Mouse (Mus musculus) stomach, embryonic 14.5 days (tissue): ENCODE measurements at regions not wholly inside any gene's neighbourhood (a gene's known extent, or its start where the extent isn't known, plus 50 kb on each side); places are given as distances from the start of the nearest gene placed in this dataset.

ENCODE experiments used
- ATAC-seq: fragments of 200-750 bp; cut with Nextera tagmentation; 2 replicates; pipeline ENCODE4 v1.8.0; 2017; ENCODE audit warnings: low read depth, moderate TSS enrichment; ENCODE audit not compliant: insufficient number of reproducible peaks, insufficient read depth, low FRiP score
- H3K27ac ChIP-seq: fragments of 300-500 bp; sonication (generic); 2 replicates; pipeline ENCODE4 v1.5.1; 2014; ENCODE audit warnings: mild to moderate bottlenecking, low read length, moderate library complexity, mixed read lengths
- H3K27me3 ChIP-seq: fragments of 300-500 bp; sonication (generic); 2 replicates; pipeline ENCODE4 v1.6.1; 2014; ENCODE audit warnings: low read length, control low read depth, mixed read lengths; ENCODE audit not compliant: control insufficient read depth, insufficient read depth
- H3K36me3 ChIP-seq: fragments of 300-500 bp; sonication (generic); 2 replicates; pipeline ENCODE4 v1.6.1; 2014; ENCODE audit warnings: mild to moderate bottlenecking, control low read depth, low read length, moderate library complexity, mixed read lengths; ENCODE audit not compliant: control insufficient read depth, insufficient read depth
- H3K4me1 ChIP-seq: fragments of 300-500 bp; sonication (generic); 2 replicates; pipeline ENCODE4 v1.6.1; 2014; ENCODE audit warnings: low read length, control low read depth, mixed read lengths; ENCODE audit not compliant: control insufficient read depth, insufficient read depth
- H3K4me2 ChIP-seq: fragments of 300-500 bp; sonication (generic); replicated peaks from 2 replicates; pipeline ENCODE4 v1.6.1; 2014; ENCODE audit warnings: low read depth, low read length, control low read depth
- H3K4me3 ChIP-seq: fragments of 300-500 bp; sonication (generic); 2 replicates; pipeline ENCODE4 v1.5.1; 2014; ENCODE audit warnings: low read depth, low read length, control low read depth
- H3K9ac ChIP-seq: fragments of 300-500 bp; sonication (generic); replicated peaks from 2 replicates; pipeline ENCODE4 v1.6.1; 2014; ENCODE audit warnings: low read depth, mild to moderate bottlenecking, control low read depth, low read length, moderate library complexity, mixed read lengths
- H3K9me3 ChIP-seq: fragments of 300-500 bp; sonication (generic); 2 replicates; pipeline ENCODE4 v1.6.1; 2016; ENCODE audit warnings: low read depth, low read length, control low read depth; ENCODE audit not compliant: control insufficient read depth
- WGBS: fragments of 180-500 bp; shearing (Covaris S2); extraction: QIAGEN DNeasy Blood & Tissue Kit; methylation state at CpG from one replicate; pipeline ENCODE4 v1.1.7; 2014; 5-methylcytosine and 5-hydroxymethylcytosine counted together

GRCm38 (mm10) chr12:112235841-112236240, 89.8 kb downstream of the Kif26a start:
- Histone ChIP-seq H3K36me3 (no peaks in the 10 kb centered on the region), H3K4me1 (peaks cover 2% of the 10 kb centered on the region; the same call in 1 of the 2 replicates), H3K27ac (no peak overlapping the region), H3K9ac (no peak overlapping the region), H3K27me3 (no peaks in the 10 kb centered on the region), H3K4me2 (no peak overlapping the region), H3K9me3 (no peaks in the 10 kb centered on the region), H3K4me3 (no peak overlapping the region)
- no peak for ATAC-seq
- WGBS, result 60% methylated on average over 4 of the region's 4 CpGs

- no peak for ATAC-seq
- Histone ChIP-seq H3K36me3 (no peaks in the 10 kb centered on the region), H3K4me3 (no peak overlapping the region), H3K27ac (no peak overlapping the region), H3K4me2 (no peak overlapping the region), H3K9me3 (no peaks in the 10 kb centered on the region), H3K4me1 (peaks cover 2% of the 10 kb centered on the region; the same call in 1 of the 2 replicates), H3K27me3 (no peaks in the 10 kb centered on the region), H3K9ac (no peak overlapping the region)
- 45% methylated on average over 13 of the region's 13 CpGs for WGBS
These were observed 91.1 kb downstream of the Kif26a start for GRCm38 (mm10) chr12:112237061-112237490.

GRCm38 (mm10) chr12:112238834-112239233, 92.8 kb downstream of the Kif26a start:
- H3K36me3 ChIP-seq, result no peaks in the 10 kb centered on the region
- no peak for ATAC-seq
- no peak overlapping the region for H3K27ac ChIP-seq
- WGBS, result 39% methylated on average over 7 of the region's 7 CpGs
- H3K4me3 ChIP-seq, result no peak overlapping the region
- H3K4me1 ChIP-seq, result peaks cover 2% of the 10 kb centered on the region; the same call in 1 of the 2 replicates
- H3K27me3 ChIP-seq, result no peaks in the 10 kb centered on the region
- H3K9ac ChIP-seq, result no peak overlapping the region
- H3K9me3 ChIP-seq, result no peaks in the 10 kb centered on the region
- no peak overlapping the region for H3K4me2 ChIP-seq

- no peaks in the 10 kb centered on the region for H3K36me3 ChIP-seq
- H3K9ac ChIP-seq, result no peak overlapping the region
- H3K9me3 ChIP-seq, result no peaks in the 10 kb centered on the region
- H3K27ac ChIP-seq, result no peak overlapping the region
- H3K27me3 ChIP-seq, result no peaks in the 10 kb centered on the region
- H3K4me3 ChIP-seq, result no peak overlapping the region
- no peak for ATAC-seq
- WGBS, result 22% methylated on average over 3 of the region's 3 CpGs
- H3K4me2 ChIP-seq, result no peak overlapping the region
- H3K4me1 ChIP-seq, result peaks cover 2% of the 10 kb centered on the region; the same call in 1 of the 2 replicates
These were observed 95.7 kb downstream of the Kif26a start for GRCm38 (mm10) chr12:112241740-112242171.

GRCm38 (mm10) chr12:112243231-112243630, 97.2 kb downstream of the Kif26a start:
- Histone ChIP-seq H3K4me1 (no peaks in the 10 kb centered on the region), H3K9ac (no peak overlapping the region), H3K4me3 (no peak overlapping the region), H3K27me3 (no peaks in the 10 kb centered on the region), H3K4me2 (no peak overlapping the region), H3K27ac (no peak overlapping the region), H3K9me3 (no peaks in the 10 kb centered on the region), H3K36me3 (no peaks in the 10 kb centered on the region)
- ATAC-seq, result no peak
- 79% methylated on average over 5 of the region's 5 CpGs for WGBS

- Histone ChIP-seq H3K27ac (no peak overlapping the region), H3K4me3 (no peak overlapping the region), H3K9ac (no peak overlapping the region), H3K9me3 (no peaks in the 10 kb centered on the region), H3K36me3 (no peaks in the 10 kb centered on the region), H3K27me3 (no peaks in the 10 kb centered on the region), H3K4me2 (no peak overlapping the region), H3K4me1 (0 out of 2 replicates have a peak, but pooled peaks cover 2% of the 10 kb centered on the region)
- WGBS, result 58% methylated on average over 8 of the region's 8 CpGs
- ATAC-seq, result no peak
These were observed 104.9 kb downstream of the Kif26a start for GRCm38 (mm10) chr12:112250894-112251293.

GRCm38 (mm10) chr12:112253461-112253860, 107.5 kb downstream of the Kif26a start:
- H3K4me1 ChIP-seq, result 0 out of 2 replicates have a peak, but pooled peaks cover 2% of the 10 kb centered on the region
- no peaks in the 10 kb centered on the region for H3K36me3 ChIP-seq
- no peaks in the 10 kb centered on the region for H3K9me3 ChIP-seq
- H3K9ac ChIP-seq, result no peak overlapping the region
- no peak overlapping the region for H3K4me3 ChIP-seq
- no peak overlapping the region for H3K4me2 ChIP-seq
- no peaks in the 10 kb centered on the region for H3K27me3 ChIP-seq
- no peak for ATAC-seq
- H3K27ac ChIP-seq, result no peak overlapping the region
- 78% methylated on average over 10 of the region's 10 CpGs for WGBS

GRCm38 (mm10) chr12:112255223-112255622, 109.2 kb downstream of the Kif26a start:
- Histone ChIP-seq H3K9me3 (no peaks in the 10 kb centered on the region), H3K27ac (no peak overlapping the region), H3K4me2 (no peak overlapping the region), H3K36me3 (no peaks in the 10 kb centered on the region), H3K4me3 (no peak overlapping the region), H3K9ac (no peak overlapping the region), H3K27me3 (no peaks in the 10 kb centered on the region), H3K4me1 (0 out of 2 replicates have a peak, but pooled peaks cover 2% of the 10 kb centered on the region)
- 92% methylated on average over 12 of the region's 12 CpGs for WGBS
- no peak for ATAC-seq

GRCm38 (mm10) chr12:112257691-112258090, 111.7 kb downstream of the Kif26a start:
- Histone ChIP-seq H3K27ac (no peak overlapping the region), H3K27me3 (no peaks in the 10 kb centered on the region), H3K36me3 (no peaks in the 10 kb centered on the region), H3K4me3 (no peak overlapping the region), H3K4me1 (no peaks in the 10 kb centered on the region), H3K9ac (no peak overlapping the region), H3K4me2 (no peak overlapping the region), H3K9me3 (no peaks in the 10 kb centered on the region)
- 63% methylated on average over 11 of the region's 11 CpGs for WGBS
- no peak for ATAC-seq
